Mouse (Mus musculus) granulocyte monocyte progenitor cell, adult 5-6 weeks (primary cell): ENCODE data around the gene Slc39a9. TPM values are rescaled to one million over a fixed set of nuclear protein-coding genes. Genes with fewer than 3 reads are reported as not detected.

ENCODE experiments used
- ATAC-seq: replicated peaks from 2 replicates; pipeline ENCODE4 v1.8.0; 2016; ENCODE audit warnings: mild to moderate bottlenecking, moderate TSS enrichment, inconsistent platforms; ENCODE audit not compliant: poor library complexity, severe bottlenecking
- total RNA-seq, 2 experiments: library from RNA; stranded (forward) in 1 of 2; stranded (reverse) in 1 of 2; fragments of 200-712, 200-1000 nt in 1 of 2; fragments of >200 nt in 1 of 2; fragmentation: Nextera tagmentation in 1 of 2; gene quantifications; 2 replicates each; pipeline ENCODE4 v1.2.3; 2014 to 2017

The Slc39a9 gene
- total RNA-seq, 2 experiments from 2014 or later: 11.5 to 31.3 TPM

GRCm38 (mm10) chr12:80646377-80646776 is 2.7 kb downstream of the Slc39a9 start:
- no peak for ATAC-seq

GRCm38 (mm10) chr12:80653951-80654658 is 10.4 kb downstream of the Slc39a9 start:
- ATAC-seq: no peak

GRCm38 (mm10) chr12:80654659-80655025 is 11.0 kb downstream of the Slc39a9 start:
- ATAC-seq: no peak

GRCm38 (mm10) chr12:80658661-80659060 is 15.0 kb downstream of the Slc39a9 start:
- no peak for ATAC-seq

GRCm38 (mm10) chr12:80662322-80662721 is 18.6 kb downstream of the Slc39a9 start:
- no peak for ATAC-seq

- no peak for ATAC-seq
These were observed 20.3 kb downstream of the Slc39a9 start for GRCm38 (mm10) chr12:80663935-80664334.

- no peak for ATAC-seq
These were observed 24.7 kb downstream of the Slc39a9 start for GRCm38 (mm10) chr12:80668391-80668790.

GRCm38 (mm10) chr12:80673170-80673569 is 29.5 kb downstream of the Slc39a9 start:
- ATAC-seq: peak; percentile 30; the same call in 1 of the 2 replicates

- ATAC-seq: no peak
These were observed 37.7 kb downstream of the Slc39a9 start for GRCm38 (mm10) chr12:80681340-80681739.

GRCm38 (mm10) chr12:80683554-80683953 is 39.9 kb downstream of the Slc39a9 start:
- no peak for ATAC-seq

GRCm38 (mm10) chr12:80684316-80684715 is 40.6 kb downstream of the Slc39a9 start:
- ATAC-seq: no peak

- peak; percentile 70 for ATAC-seq
These were observed 44.1 kb downstream of the Slc39a9 start for GRCm38 (mm10) chr12:80687788-80688211.

- no peak for ATAC-seq
These were observed 46.0 kb downstream of the Slc39a9 start for GRCm38 (mm10) chr12:80689696-80690095.

GRCm38 (mm10) chr12:80691671-80692091 is 48.0 kb downstream of the Slc39a9 start:
- ATAC-seq: no peak

GRCm38 (mm10) chr12:80692269-80692972 is 48.7 kb downstream of the Slc39a9 start, which contains the start of gene Plekhd1:
Gene Plekhd1, plus strand, starts transcription at chr12:80692591.
- peak; percentile 12; the same call in 1 of the 2 replicates for ATAC-seq

- ATAC-seq: no peak
These were observed 50.0 kb downstream of the Slc39a9 start for GRCm38 (mm10) chr12:80693700-80694099.

- ATAC-seq: no peak
These were observed 51.3 kb downstream of the Slc39a9 start for GRCm38 (mm10) chr12:80695004-80695403.

GRCm38 (mm10) chr12:80698526-80699143 is 55.0 kb downstream of the Slc39a9 start:
- ATAC-seq: no peak

- ATAC-seq: no peak
These were observed 55.5 kb downstream of the Slc39a9 start for GRCm38 (mm10) chr12:80699144-80699531.

- ATAC-seq: no peak
These were observed 57.6 kb downstream of the Slc39a9 start for GRCm38 (mm10) chr12:80701332-80701731.
